Mouse (Mus musculus) erythroblast, embryonic 14.5 days (primary cell): ENCODE results near the gene Plch1. TPM values are rescaled to one million over a fixed set of nuclear protein-coding genes. Genes with fewer than 3 reads are reported as not detected.

Experiments used
- H3K27me3 ChIP-seq: 2 replicates; pipeline ENCODE4 v1.6.1; 2012; ENCODE audit warnings: inconsistent platforms; ENCODE audit not compliant: control insufficient read depth
- H3K36me3 ChIP-seq: 2 replicates; pipeline ENCODE4 v1.6.1; 2012; ENCODE audit warnings: mild to moderate bottlenecking, inconsistent platforms; ENCODE audit not compliant: control insufficient read depth
- H3K4me1 ChIP-seq: 2 replicates; pipeline ENCODE4 v1.6.1; 2012; ENCODE audit warnings: inconsistent platforms; ENCODE audit not compliant: control insufficient read depth
- H3K4me3 ChIP-seq: replicated peaks from 2 replicates; pipeline ENCODE3; 2012; ENCODE audit warnings: moderate library complexity, mild to moderate bottlenecking, inconsistent platforms
- H3K9me3 ChIP-seq: 2 replicates; pipeline ENCODE4 v1.6.1; 2012; ENCODE audit warnings: low read length, inconsistent platforms, mixed read lengths; ENCODE audit not compliant: control insufficient read depth
- GATA1 ChIP-seq: IDR thresholded peaks from 2 replicates; pipeline ENCODE4 v1.6.1; 2012; ENCODE audit warnings: low read length, inconsistent platforms, mixed read lengths
- TAL1 ChIP-seq: IDR thresholded peaks from 3 replicates; pipeline ENCODE4 v1.6.1; 2012; ENCODE audit warnings: low read length, inconsistent platforms, mixed read lengths
- polyA plus RNA-seq: library from polyadenylated mRNA; stranded (reverse); fragments of >175 nt; gene quantifications from 2 replicates; pipeline ENCODE4 v1.2.3, GENCODE M21; 2012

Gene Plch1
- not detected in 2 replicates for polyA plus RNA-seq

- TF ChIP-seq TAL1 = no peak
- TF ChIP-seq GATA1 = no peak
- Histone ChIP-seq H3K4me3 (peak within 1 kb of the TSS; percentile 44), H3K9me3 (no peaks in the 10 kb centered on the region), H3K27me3 (peaks cover 40% of the 10 kb centered on the region), H3K36me3 (no peaks in the 10 kb centered on the region), H3K4me1 (peaks cover 2% of the 10 kb centered on the region; the same call in 1 of the 2 replicates)
These were observed at the start of gene Plch1 for GRCm38 (mm10) chr3:63899309-63899695. Plch1 (minus strand) TSS chr3:63899472.

- no peaks in the 10 kb centered on the region for H3K4me1 ChIP-seq
- peaks cover 26% of the 10 kb centered on the region for H3K36me3 ChIP-seq
- no peak overlapping the region for H3K4me3 ChIP-seq
- H3K27me3 ChIP-seq = no peaks in the 10 kb centered on the region
- TF ChIP-seq GATA1 (no peak), TAL1 (no peak)
- H3K9me3 ChIP-seq = no peaks in the 10 kb centered on the region
These were observed 42.1 kb upstream of the Plch1 start for GRCm38 (mm10) chr3:63941204-63941850.

- peaks cover 15% of the 10 kb centered on the region for H3K36me3 ChIP-seq
- no peak for TF ChIP-seq GATA1
- no peak for TF ChIP-seq TAL1
- no peaks in the 10 kb centered on the region for H3K27me3 ChIP-seq
- H3K4me3 ChIP-seq = no peak overlapping the region
- H3K4me1 ChIP-seq = no peaks in the 10 kb centered on the region
- no peaks in the 10 kb centered on the region for H3K9me3 ChIP-seq
These were observed 39.7 kb upstream of the Plch1 start for GRCm38 (mm10) chr3:63938928-63939327.

DNA sequence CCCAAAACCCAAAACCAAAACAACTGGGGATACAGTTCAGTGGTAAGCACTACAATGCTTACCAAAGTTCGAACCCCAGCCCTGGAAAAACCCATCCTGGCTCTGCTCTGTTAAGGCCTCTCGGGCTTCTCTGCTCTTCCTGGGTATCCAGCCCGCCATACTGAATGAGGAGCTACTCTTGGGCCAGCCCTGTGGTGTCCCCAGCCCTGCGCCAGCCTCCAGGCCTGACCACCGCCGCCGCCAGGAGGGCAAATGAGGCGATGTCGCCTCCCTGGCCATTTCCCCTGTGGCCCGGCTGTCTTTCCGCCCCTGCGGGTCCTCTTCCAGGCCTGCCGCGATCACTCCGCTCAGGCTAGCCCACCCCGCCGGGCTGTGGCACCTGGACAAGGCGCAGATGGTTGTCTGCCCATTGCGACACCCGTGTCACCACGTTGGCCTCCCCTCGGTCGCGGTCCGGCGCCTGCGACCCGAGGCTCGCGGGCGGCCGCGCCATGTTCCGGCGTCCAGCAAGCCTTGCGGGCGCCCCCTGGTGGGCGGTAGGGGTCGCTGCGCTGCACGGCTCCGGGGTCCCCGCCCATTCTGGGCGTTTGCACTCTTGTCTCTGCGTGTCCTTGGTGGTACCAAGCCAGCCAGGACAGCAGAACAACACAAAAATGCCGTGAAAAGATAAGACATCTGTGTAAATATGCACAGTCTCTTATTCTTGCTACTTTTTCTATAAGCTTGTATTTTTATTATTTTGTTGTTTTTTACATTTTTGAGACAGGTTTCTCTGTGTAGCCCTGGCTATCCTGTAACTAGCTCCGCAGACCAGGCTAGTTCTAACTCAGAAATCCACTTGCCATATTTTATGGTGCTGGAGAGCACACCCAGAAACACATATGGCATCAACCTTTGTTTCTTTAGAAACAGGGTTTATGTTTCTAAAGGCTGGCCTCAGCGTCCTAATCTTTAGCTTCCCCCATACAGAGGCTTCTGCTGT, 29.9 kb upstream of the Plch1 start, which contains the start of gene E130311K13Rik:
TSS of gene E130311K13Rik (minus strand) at position 595 of the 982 bp plus-strand sequence.
- H3K27me3 ChIP-seq = no peaks in the 10 kb centered on the region
- TF ChIP-seq TAL1 (no peak), GATA1 (no peak)
- H3K4me1 ChIP-seq = peaks cover 7% of the 10 kb centered on the region
- no peaks in the 10 kb centered on the region for H3K9me3 ChIP-seq
- H3K36me3 ChIP-seq = no peaks in the 10 kb centered on the region
- H3K4me3 ChIP-seq = peak within 1 kb of the TSS; percentile 74

GRCm38 (mm10) chr3:63919634-63920033, 20.4 kb upstream of the Plch1 start:
- Histone ChIP-seq H3K4me1 (no peaks in the 10 kb centered on the region), H3K27me3 (no peaks in the 10 kb centered on the region), H3K9me3 (no peaks in the 10 kb centered on the region), H3K36me3 (no peaks in the 10 kb centered on the region), H3K4me3 (no peak overlapping the region)
- no peak for TF ChIP-seq GATA1
- no peak for TF ChIP-seq TAL1

DNA sequence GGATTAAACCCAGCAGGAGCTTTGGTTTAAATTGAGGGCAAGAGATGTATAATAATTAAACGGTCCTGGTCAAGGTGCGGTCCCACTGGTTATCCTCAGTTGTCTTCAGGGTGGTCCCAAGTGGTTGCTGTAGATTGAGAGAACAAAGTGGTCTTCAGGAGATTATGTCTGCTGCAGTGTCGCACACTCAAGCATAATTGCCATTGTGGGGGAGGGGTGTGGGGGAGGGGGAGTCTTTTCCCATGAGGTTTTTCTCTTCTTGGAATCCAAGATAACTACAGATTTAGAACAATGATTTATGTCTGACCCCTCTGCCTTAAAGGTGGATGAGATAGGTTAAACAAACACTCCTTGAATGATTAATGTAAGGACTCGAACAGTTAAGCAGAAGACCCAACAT, 11.0 kb upstream of the Plch1 start:
- Histone ChIP-seq H3K27me3 (peaks cover 6% of the 10 kb centered on the region), H3K4me1 (no peaks in the 10 kb centered on the region), H3K9me3 (no peaks in the 10 kb centered on the region), H3K4me3 (no peak overlapping the region), H3K36me3 (no peaks in the 10 kb centered on the region)
- TF ChIP-seq GATA1 = no peak
- no peak for TF ChIP-seq TAL1

- no peaks in the 10 kb centered on the region for H3K4me1 ChIP-seq
- TF ChIP-seq TAL1 (no peak), GATA1 (no peak)
- no peaks in the 10 kb centered on the region for H3K9me3 ChIP-seq
- H3K36me3 ChIP-seq = no peaks in the 10 kb centered on the region
- no peak overlapping the region for H3K4me3 ChIP-seq
- peaks cover 30% of the 10 kb centered on the region for H3K27me3 ChIP-seq
These were observed 6.0 kb upstream of the Plch1 start for GRCm38 (mm10) chr3:63905241-63905640.

- TF ChIP-seq GATA1 = no peak
- TF ChIP-seq TAL1 = no peak
- Histone ChIP-seq H3K4me1 (no peaks in the 10 kb centered on the region), H3K36me3 (no peaks in the 10 kb centered on the region), H3K27me3 (peaks cover 40% of the 10 kb centered on the region), H3K4me3 (no peak overlapping the region), H3K9me3 (no peaks in the 10 kb centered on the region)
These were observed 4.9 kb upstream of the Plch1 start for GRCm38 (mm10) chr3:63904157-63904556.

GRCm38 (mm10) chr3:63900021-63900571, 824 bp upstream of the Plch1 start:
- no peaks in the 10 kb centered on the region for H3K36me3 ChIP-seq
- H3K9me3 ChIP-seq = no peaks in the 10 kb centered on the region
- H3K4me1 ChIP-seq = peaks cover 2% of the 10 kb centered on the region; the same call in 1 of the 2 replicates
- H3K27me3 ChIP-seq = peaks cover 47% of the 10 kb centered on the region
- TF ChIP-seq GATA1 (no peak), TAL1 (no peak)
- no peak overlapping the region for H3K4me3 ChIP-seq
